Mouse (Mus musculus) forebrain, embryonic 16.5 days (tissue): Measurements from ENCODE around the gene Inpp5a. TPM values are rescaled to one million over a fixed set of nuclear protein-coding genes. Genes with fewer than 3 reads are reported as not detected.

Experiments used
- ATAC-seq: fragments of 200-750 bp; cut with Nextera tagmentation; 2 replicates; pipeline ENCODE4 v1.8.0; 2017; ENCODE audit warnings: mild to moderate bottlenecking, moderate library complexity
- H3K27ac ChIP-seq: fragments of 300-500 bp; sonication (generic); 2 replicates; pipeline ENCODE4 v1.5.1; 2014; ENCODE audit warnings: low read length, control low read depth
- H3K27me3 ChIP-seq: fragments of 300-500 bp; sonication (generic); replicated peaks from 2 replicates; pipeline ENCODE4 v1.6.1; 2014; ENCODE audit warnings: low read length; ENCODE audit not compliant: control insufficient read depth, insufficient read depth
- H3K36me3 ChIP-seq: fragments of 300-500 bp; sonication (generic); 2 replicates; pipeline ENCODE4 v1.6.1; 2014; ENCODE audit not compliant: control insufficient read depth, insufficient read depth
- H3K4me1 ChIP-seq: fragments of 300-500 bp; sonication (generic); replicated peaks from 2 replicates; pipeline ENCODE4 v1.6.1; 2014; ENCODE audit warnings: low read length; ENCODE audit not compliant: control insufficient read depth, insufficient read depth
- H3K4me2 ChIP-seq: fragments of 300-500 bp; sonication (generic); 2 replicates; pipeline ENCODE4 v1.6.1; 2014; ENCODE audit warnings: mild to moderate bottlenecking, low read length, control low read depth
- H3K4me3 ChIP-seq: fragments of 300-500 bp; sonication (generic); replicated peaks from 2 replicates; pipeline ENCODE4 v1.5.1; 2014; ENCODE audit warnings: mild to moderate bottlenecking, low read length, control low read depth
- H3K9ac ChIP-seq: fragments of 300-500 bp; sonication (generic); replicated peaks from 2 replicates; pipeline ENCODE4 v1.6.1; 2014; ENCODE audit warnings: low read depth, low read length, control low read depth
- H3K9me3 ChIP-seq: fragments of 300-500 bp; sonication (generic); 2 replicates; pipeline ENCODE4 v1.6.1; 2016; ENCODE audit warnings: low read length; ENCODE audit not compliant: control insufficient read depth
- WGBS: fragments of 180-500 bp; shearing (Covaris S2); extraction: QIAGEN DNeasy Blood & Tissue Kit; methylation state at CpG from one replicate; pipeline ENCODE4 v1.1.7; 2014; 5-methylcytosine and 5-hydroxymethylcytosine counted together
- polyA plus RNA-seq: library from polyadenylated mRNA; unstranded; fragments of >200 nt; fragmentation: Nextera tagmentation; extraction: Ambion mirVana; gene quantifications from 2 replicates; pipeline ENCODE4 v1.2.1, GENCODE M21; 2015

Gene Inpp5a
- polyA plus RNA-seq, 1 experiment from 2014 or later = 11.2 TPM

DNA sequence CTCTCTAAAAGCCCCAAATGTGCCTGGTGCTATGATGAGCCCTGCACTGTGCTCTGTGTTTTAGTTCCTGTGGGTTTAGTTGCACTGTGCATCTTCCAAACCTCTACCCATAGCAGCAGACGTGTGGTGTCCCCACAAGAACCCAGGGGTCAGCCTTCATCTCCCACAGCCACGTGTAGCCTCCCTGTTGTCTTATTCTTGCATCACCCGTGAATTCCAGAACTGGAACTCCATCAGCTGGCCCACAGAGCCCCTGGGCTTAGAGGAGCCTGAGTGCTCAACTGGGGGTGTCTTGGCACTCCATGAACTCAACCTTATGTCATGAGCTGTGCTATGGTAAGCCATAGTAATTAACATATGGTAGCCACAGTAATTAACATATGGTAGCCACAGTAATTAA, 129.4 kb downstream of the Inpp5a start:
- Histone ChIP-seq H3K4me2 (no peak overlapping the region), H3K27ac (no peak overlapping the region), H3K9ac (no peak overlapping the region), H3K4me3 (no peak overlapping the region), H3K4me1 (peaks cover 7% of the 10 kb centered on the region; the same call in 1 of the 2 replicates), H3K36me3 (no peaks in the 10 kb centered on the region), H3K9me3 (no peaks in the 10 kb centered on the region), H3K27me3 (no peaks in the 10 kb centered on the region; the same call in 1 of the 2 replicates)
- 61% methylated on average over 3 of the region's 3 CpGs for WGBS
- no peak for ATAC-seq

GRCm38 (mm10) chr7:139528309-139529076, 139.6 kb downstream of the Inpp5a start:
- Histone ChIP-seq H3K9me3 (no peaks in the 10 kb centered on the region), H3K9ac (no peak overlapping the region), H3K4me3 (no peak overlapping the region), H3K27ac (no peak overlapping the region), H3K4me2 (no peak overlapping the region), H3K4me1 (peaks cover 15% of the 10 kb centered on the region; the same call in 1 of the 2 replicates), H3K36me3 (no peaks in the 10 kb centered on the region; the same call in 1 of the 2 replicates), H3K27me3 (peaks cover 11% of the 10 kb centered on the region; the same call in 1 of the 2 replicates)
- peak; percentile 90 for ATAC-seq
- WGBS = 13% methylated on average over 15 of the region's 15 CpGs

DNA sequence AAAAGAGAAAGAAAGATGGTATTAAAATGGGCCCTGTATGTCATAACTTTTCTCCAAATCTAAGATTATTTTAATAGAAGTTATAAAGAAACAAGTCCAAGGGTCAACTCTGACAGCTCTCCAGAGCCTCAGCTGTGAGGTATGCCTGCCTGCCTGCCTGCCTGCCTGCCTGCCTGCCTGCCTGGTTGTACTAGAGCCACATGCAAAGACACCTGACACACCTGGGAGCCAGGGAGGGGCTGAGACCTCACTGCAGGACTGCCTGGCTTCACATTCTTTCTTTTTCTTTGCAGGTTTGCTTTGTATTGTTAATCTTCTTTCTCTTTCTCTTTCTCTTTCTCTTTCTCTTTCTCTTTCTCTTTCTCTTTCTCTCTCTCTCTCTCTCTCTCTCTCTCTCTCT, 140.3 kb downstream of the Inpp5a start:
- Histone ChIP-seq H3K27ac (no peak overlapping the region), H3K27me3 (peaks cover 14% of the 10 kb centered on the region), H3K36me3 (no peaks in the 10 kb centered on the region; the same call in 1 of the 2 replicates), H3K9me3 (no peaks in the 10 kb centered on the region), H3K4me2 (no peak overlapping the region), H3K4me1 (peaks cover 15% of the 10 kb centered on the region; the same call in 1 of the 2 replicates), H3K9ac (no peak overlapping the region), H3K4me3 (no peak overlapping the region)
- no peak for ATAC-seq

DNA sequence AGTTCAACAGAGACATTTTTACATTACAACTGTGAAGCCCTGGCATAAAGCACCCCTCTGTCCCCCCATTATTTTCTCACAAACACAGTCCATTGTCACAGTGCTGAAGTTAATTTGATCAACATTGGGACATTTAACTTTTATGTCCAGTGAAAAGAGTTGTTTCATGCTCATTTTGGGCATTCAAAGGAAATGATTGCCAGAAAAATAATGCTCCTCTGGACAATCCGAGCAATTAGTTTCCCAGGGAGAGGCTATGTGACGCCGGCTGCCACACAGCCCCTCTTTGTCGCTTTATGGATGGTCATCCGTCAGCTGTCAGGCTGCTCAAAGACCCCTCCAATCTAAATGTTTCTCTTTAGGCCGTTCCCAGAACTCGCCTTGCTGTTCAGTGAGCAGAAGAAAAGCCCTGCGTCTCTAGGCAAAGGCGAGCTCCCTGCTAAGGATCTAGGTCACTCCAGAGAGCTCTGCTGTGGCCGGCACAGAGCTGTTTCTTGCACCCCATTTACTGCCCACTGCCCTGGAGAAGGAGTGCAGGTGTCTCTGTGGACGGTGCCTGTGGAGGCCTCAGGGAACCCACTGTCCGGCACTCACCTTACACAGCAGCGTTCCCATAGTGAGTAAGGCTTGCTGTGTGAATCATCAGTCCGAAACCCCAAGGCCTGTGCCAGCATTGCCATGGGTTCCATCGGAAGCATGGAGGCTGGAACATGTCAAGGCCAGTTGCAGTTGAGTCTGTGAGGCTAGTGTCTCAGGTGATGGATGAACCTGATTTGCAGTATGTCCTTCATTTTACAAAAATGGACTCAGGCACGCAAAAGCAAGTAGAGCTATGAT, 141.9 kb downstream of the Inpp5a start:
- no peak overlapping the region for H3K4me2 ChIP-seq
- peak; percentile 79 for ATAC-seq
- H3K4me1 ChIP-seq = peaks cover 15% of the 10 kb centered on the region; the same call in 1 of the 2 replicates
- H3K9me3 ChIP-seq = no peaks in the 10 kb centered on the region
- no peaks in the 10 kb centered on the region; the same call in 1 of the 2 replicates for H3K36me3 ChIP-seq
- H3K4me3 ChIP-seq = no peak overlapping the region
- WGBS = 26% methylated on average over 16 of the region's 16 CpGs
- no peak overlapping the region for H3K9ac ChIP-seq
- H3K27me3 ChIP-seq = peaks cover 19% of the 10 kb centered on the region
- no peak overlapping the region for H3K27ac ChIP-seq

DNA sequence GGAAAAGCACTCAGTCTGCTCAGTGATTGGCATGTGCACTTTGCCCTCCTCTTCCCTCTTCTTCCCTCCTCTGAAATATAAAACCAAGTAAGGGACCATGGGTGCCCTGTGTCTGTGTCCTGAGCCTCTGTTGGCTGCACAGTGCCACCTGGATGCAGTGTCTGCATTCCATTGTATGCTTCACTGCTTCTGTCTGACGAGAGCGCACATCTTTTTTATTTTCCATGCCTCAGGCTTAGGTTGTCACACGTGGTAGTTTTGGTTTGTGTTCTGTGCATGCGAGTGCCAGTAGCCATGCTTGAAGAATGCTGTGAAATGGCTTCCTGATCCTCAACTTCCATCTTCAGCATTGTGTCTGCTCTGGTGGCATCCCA, 142.5 kb downstream of the Inpp5a start:
- WGBS = 69% methylated on average over 4 of the region's 4 CpGs
- ATAC-seq = no peak
- no peak overlapping the region for H3K4me2 ChIP-seq

DNA sequence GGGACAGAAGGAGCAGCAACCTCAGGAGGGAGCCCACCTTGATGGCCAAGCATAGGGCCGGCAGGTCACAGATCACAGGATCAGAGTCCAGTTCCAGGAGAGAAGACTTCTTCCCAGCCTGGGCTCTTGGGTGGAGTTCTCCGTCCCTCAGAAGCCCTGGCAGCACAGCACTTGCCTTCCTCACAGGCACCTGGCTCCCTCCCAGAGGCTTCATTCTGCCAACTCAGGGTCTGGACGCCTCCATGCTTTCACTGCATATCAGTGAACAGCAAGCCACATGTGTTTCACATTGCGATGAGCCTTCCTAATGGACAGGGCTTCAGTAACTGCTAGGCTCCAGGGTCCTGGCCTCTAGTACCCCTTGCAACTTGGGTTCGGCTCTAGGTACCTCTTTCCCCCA, 147.4 kb downstream of the Inpp5a start:
- H3K27ac ChIP-seq = no peak overlapping the region
- no peak for ATAC-seq
- H3K9me3 ChIP-seq = no peaks in the 10 kb centered on the region
- no peak overlapping the region for H3K4me3 ChIP-seq
- no peaks in the 10 kb centered on the region for H3K36me3 ChIP-seq
- H3K9ac ChIP-seq = no peak overlapping the region
- WGBS = 83% methylated on average over 5 of the region's 5 CpGs
- H3K27me3 ChIP-seq = peaks cover 17% of the 10 kb centered on the region
- H3K4me1 ChIP-seq = peaks cover under 1% of the 10 kb centered on the region; the same call in 1 of the 2 replicates
- H3K4me2 ChIP-seq = no peak overlapping the region

More for the DNA sequence above, 142.5 kb downstream of the Inpp5a start:
- H3K4me3 ChIP-seq = no peak overlapping the region
- H3K9me3 ChIP-seq = no peaks in the 10 kb centered on the region
- peaks cover 15% of the 10 kb centered on the region; the same call in 1 of the 2 replicates for H3K4me1 ChIP-seq
- H3K27me3 ChIP-seq = peaks cover 19% of the 10 kb centered on the region
- no peak overlapping the region for H3K27ac ChIP-seq
- H3K36me3 ChIP-seq = no peaks in the 10 kb centered on the region; the same call in 1 of the 2 replicates
- H3K9ac ChIP-seq = no peak overlapping the region

DNA sequence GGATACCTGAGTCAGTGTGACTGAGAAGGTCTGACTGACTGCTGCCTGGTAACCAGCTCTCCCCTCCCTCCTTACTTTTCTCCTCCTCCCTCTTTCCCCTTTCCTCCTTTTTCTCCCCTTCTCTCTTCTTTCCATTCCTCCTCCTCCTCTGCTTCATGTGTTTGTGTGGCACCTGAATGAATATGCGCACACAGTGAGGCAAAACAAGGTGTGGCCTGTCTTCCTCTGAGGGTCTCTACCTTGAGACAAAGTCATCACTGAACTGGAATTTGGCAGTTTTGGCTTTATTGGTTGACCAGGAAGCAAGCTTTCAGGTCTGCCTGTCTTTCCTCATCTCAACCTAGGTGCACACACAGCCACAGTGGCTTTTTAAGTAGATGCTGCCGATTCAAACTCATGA, 147.9 kb downstream of the Inpp5a start:
- H3K36me3 ChIP-seq = no peaks in the 10 kb centered on the region
- H3K9ac ChIP-seq = no peak overlapping the region
- H3K4me3 ChIP-seq = no peak overlapping the region
- H3K9me3 ChIP-seq = no peaks in the 10 kb centered on the region
- no peak overlapping the region for H3K27ac ChIP-seq
- WGBS = 94% methylated on average over 2 of the region's 2 CpGs
- no peak for ATAC-seq
- H3K4me1 ChIP-seq = no peaks in the 10 kb centered on the region
- no peak overlapping the region for H3K4me2 ChIP-seq
- peaks cover 18% of the 10 kb centered on the region for H3K27me3 ChIP-seq

DNA sequence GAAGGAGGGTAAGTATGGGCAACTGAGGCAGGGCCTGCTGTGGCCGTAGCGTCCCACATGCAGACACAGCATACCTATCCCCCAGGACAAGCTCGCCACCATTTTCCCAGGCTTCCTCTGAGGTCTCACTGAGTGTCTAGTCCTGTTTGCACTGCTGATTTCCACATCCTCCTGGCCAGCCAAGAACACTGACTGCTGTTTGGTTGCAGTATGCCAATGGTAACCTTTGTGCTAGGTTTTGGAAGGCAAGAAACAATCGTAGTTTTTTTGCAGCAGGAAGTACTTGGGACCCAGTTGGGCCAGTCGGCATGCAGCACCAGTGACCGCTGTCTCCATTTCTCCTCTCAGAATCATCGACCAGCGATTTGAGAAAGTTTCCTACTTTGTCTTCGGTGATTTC, 148.9 kb downstream of the Inpp5a start:
- H3K4me3 ChIP-seq = no peak overlapping the region
- no peak for ATAC-seq
- no peaks in the 10 kb centered on the region for H3K4me1 ChIP-seq
- peaks cover 16% of the 10 kb centered on the region for H3K27me3 ChIP-seq
- H3K9ac ChIP-seq = no peak overlapping the region
- no peaks in the 10 kb centered on the region for H3K36me3 ChIP-seq
- WGBS = 94% methylated on average over 9 of the region's 9 CpGs
- no peak overlapping the region for H3K27ac ChIP-seq
- H3K4me2 ChIP-seq = no peak overlapping the region
- H3K9me3 ChIP-seq = no peaks in the 10 kb centered on the region

- Histone ChIP-seq H3K36me3 (no peaks in the 10 kb centered on the region), H3K27ac (no peak overlapping the region), H3K4me2 (no peak overlapping the region), H3K9ac (no peak overlapping the region), H3K27me3 (peaks cover 12% of the 10 kb centered on the region), H3K4me1 (no peaks in the 10 kb centered on the region), H3K9me3 (no peaks in the 10 kb centered on the region), H3K4me3 (no peak overlapping the region)
- ATAC-seq = peak; percentile 26; the same call in 1 of the 2 replicates
- WGBS = 66% methylated on average over 2 of the region's 2 CpGs
Measured at GRCm38 (mm10) chr7:139538541-139538940, 149.6 kb downstream of the Inpp5a start.
